Mouse (Mus musculus): ENCODE results near the gene 5830411N06Rik. TPM values are rescaled to one million over a fixed set of nuclear protein-coding genes. Genes with fewer than 3 reads are reported as not detected.
A peak's percentile ranks its signal among the peaks of the same experiment; 100 is the strongest.

5830411N06Rik gene
- not detected in 2 replicates for polyA plus RNA-seq (2014; fragmentation: Nextera tagmentation; extraction: Ambion mirVana)

DNA sequence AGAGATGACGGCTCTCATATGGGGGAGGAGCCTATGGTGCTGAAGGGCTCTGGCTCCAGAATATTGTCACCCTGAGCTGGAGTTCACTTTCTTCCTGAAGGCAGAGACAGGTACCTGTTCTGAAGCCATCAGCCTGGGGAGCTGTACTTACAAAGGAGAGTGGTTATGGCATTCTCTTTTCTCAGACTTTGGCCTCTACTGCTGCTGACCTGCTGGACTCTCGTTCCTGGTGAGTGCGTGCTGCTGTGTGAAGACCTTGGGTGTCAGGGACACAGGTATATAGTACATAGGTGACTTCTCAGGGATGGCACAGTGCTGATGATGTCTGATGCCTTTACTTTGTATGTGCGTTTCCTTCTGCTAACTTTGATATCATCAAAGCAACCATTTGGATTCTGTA, at the start of gene 5830411N06Rik:
TSS of gene 5830411N06Rik (plus strand) at position 69 of the 400 bp plus-strand sequence.
- no peak for DNase-seq (ENCODE audit: low spot score, missing footprints)
- WGBS, result 89% methylated on average over 4 of the region's 4 CpGs
- H3K27ac ChIP-seq (ENCODE audit: low read depth, low read length), result no peak within 1 kb of the TSS
- no peak within 1 kb of the TSS for H3K9ac ChIP-seq (ENCODE audit: low read length)
- H3K4me3 ChIP-seq (ENCODE audit: low read depth, low read length), result no peak within 1 kb of the TSS
- H3K36me3 ChIP-seq (ENCODE audit: control insufficient read depth, insufficient read depth, low read length), result no peaks in the 10 kb centered on the region
- H3K9me3 ChIP-seq (ENCODE audit: control insufficient read depth, low read length), result no peaks in the 10 kb centered on the region; the same call in 1 of the 2 replicates
- H3K4me2 ChIP-seq, result no peak within 1 kb of the TSS
- H3K27me3 ChIP-seq (ENCODE audit: control insufficient read depth, insufficient read depth, low read length), result no peaks in the 10 kb centered on the region
- ATAC-seq (ENCODE audit: low FRiP score), result no peak
- no peaks in the 10 kb centered on the region for H3K4me1 ChIP-seq (ENCODE audit: control insufficient read depth, insufficient read depth, low read length)

DNA sequence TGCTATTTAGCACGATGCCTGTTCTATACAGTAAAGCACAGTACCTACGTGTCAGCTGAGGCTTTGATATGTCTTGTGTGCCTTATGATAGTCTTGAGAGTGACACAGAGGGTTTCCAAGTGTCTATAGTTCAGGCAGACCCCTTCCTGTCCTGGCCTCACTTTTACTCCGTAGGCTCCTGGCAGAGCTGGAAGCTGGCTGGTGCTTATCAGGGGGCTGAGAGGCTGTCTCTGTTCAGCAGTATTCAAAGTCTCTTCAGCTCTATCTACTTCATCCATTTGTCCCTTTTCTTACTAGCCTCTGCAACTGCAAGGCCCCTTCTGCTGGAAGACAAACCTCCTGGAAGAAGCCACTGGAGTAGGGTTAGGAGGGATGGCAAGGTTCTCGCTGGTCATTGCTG, 46.0 kb upstream of the 5830411N06Rik start:
- Histone ChIP-seq H3K4me1 (ENCODE audit: control insufficient read depth, insufficient read depth, low read length) (no peaks in the 10 kb centered on the region), H3K9me3 (ENCODE audit: control insufficient read depth, low read length) (no peaks in the 10 kb centered on the region), H3K4me2 (no peak overlapping the region), H3K36me3 (ENCODE audit: control insufficient read depth, insufficient read depth, low read length) (no peaks in the 10 kb centered on the region), H3K27me3 (ENCODE audit: control insufficient read depth, insufficient read depth, low read length) (no peaks in the 10 kb centered on the region), H3K4me3 (ENCODE audit: low read depth, low read length) (no peak overlapping the region), H3K9ac (ENCODE audit: low read length) (no peak overlapping the region), H3K27ac (ENCODE audit: low read depth, low read length) (no peak overlapping the region)
- 92% methylated on average over 4 of the region's 4 CpGs for WGBS
- DNase-seq (ENCODE audit: low spot score, missing footprints) (no peak), ATAC-seq (ENCODE audit: low FRiP score) (no peak)

DNA sequence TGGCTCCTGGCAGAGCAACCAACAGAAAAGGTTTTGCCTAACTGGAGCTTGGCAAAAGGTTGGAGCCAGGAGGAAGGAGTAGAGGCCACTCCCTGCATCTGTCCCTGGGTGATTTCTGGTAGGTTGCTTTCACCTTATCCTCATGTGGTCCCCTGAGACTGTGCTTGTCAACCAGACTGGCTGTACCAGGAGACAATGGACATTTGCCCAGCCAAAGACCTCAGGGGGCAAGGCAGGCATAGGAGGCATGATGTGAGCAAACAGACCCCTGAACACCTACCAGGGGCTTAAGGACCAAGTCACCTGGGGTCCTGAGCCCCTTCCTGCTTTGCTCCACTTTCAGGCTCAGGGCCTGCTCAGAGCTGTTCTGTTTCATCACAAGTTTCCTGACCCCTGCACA, 41.2 kb upstream of the 5830411N06Rik start, which contains the start of gene Olfr524:
TSS of gene Olfr524 (minus strand) at position 101 of the 400 bp plus-strand sequence.
- DNase-seq (ENCODE audit: low spot score, missing footprints), result no peak
- H3K9ac ChIP-seq (ENCODE audit: low read length), result no peak within 1 kb of the TSS
- no peak within 1 kb of the TSS for H3K27ac ChIP-seq (ENCODE audit: low read depth, low read length)
- no peaks in the 10 kb centered on the region for H3K36me3 ChIP-seq (ENCODE audit: control insufficient read depth, insufficient read depth, low read length)
- no peaks in the 10 kb centered on the region for H3K27me3 ChIP-seq (ENCODE audit: control insufficient read depth, insufficient read depth, low read length)
- H3K9me3 ChIP-seq (ENCODE audit: control insufficient read depth, low read length), result no peaks in the 10 kb centered on the region
- no peak within 1 kb of the TSS for H3K4me2 ChIP-seq
- H3K4me3 ChIP-seq (ENCODE audit: low read depth, low read length), result no peak within 1 kb of the TSS
- H3K4me1 ChIP-seq (ENCODE audit: control insufficient read depth, insufficient read depth, low read length), result no peaks in the 10 kb centered on the region
- no peak for ATAC-seq (ENCODE audit: low FRiP score)

DNA sequence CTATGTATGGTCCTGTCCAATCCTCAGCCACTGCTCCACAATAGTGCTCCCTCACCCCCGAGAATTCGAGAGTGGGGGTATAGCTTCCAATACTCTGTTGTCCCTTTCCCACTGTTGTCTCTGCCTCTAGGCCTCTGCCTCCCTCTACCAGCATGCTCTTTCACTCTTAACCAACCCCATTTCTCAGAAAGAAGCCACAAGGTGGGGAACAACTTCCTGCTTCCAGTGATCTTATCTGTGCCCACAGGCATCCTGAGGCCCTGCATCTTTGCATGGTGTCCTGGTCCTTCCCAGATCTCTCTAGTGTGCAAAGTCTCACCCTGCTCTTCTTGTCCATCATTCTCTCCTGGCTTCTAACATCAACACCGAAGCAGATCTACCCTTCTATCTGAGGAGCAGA, 40.2 kb upstream of the 5830411N06Rik start:
- H3K4me2 ChIP-seq, result no peak overlapping the region
- H3K4me1 ChIP-seq (ENCODE audit: control insufficient read depth, insufficient read depth, low read length), result no peaks in the 10 kb centered on the region
- 87% methylated on average over 3 of the region's 3 CpGs for WGBS
- no peak overlapping the region for H3K4me3 ChIP-seq (ENCODE audit: low read depth, low read length)
- H3K9me3 ChIP-seq (ENCODE audit: control insufficient read depth, low read length), result no peaks in the 10 kb centered on the region
- no peak overlapping the region for H3K27ac ChIP-seq (ENCODE audit: low read depth, low read length)
- DNase-seq (ENCODE audit: low spot score, missing footprints) (no peak), ATAC-seq (ENCODE audit: low FRiP score) (no peak)
- no peaks in the 10 kb centered on the region for H3K27me3 ChIP-seq (ENCODE audit: control insufficient read depth, insufficient read depth, low read length)
- no peaks in the 10 kb centered on the region for H3K36me3 ChIP-seq (ENCODE audit: control insufficient read depth, insufficient read depth, low read length)
- no peak overlapping the region for H3K9ac ChIP-seq (ENCODE audit: low read length)

DNA sequence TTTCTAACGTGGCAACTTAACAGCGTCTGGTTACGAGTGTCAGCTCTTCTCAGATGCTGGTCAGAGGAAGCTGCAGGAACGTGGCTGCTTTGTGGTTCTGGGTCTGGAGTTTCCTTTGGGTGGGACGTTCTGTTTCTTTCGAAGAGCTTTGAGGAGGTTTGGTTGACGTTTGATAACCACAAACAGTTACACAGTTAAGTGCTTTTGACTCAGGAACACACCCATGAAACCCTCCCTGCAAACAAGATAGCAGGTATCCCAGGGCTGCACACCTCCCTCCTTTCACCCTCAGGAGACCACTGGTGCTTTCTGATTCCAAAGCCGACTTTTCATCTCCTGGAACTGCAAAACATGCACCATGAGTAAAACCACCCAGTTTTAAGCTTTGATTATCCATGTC, 38.9 kb upstream of the 5830411N06Rik start:
- Histone ChIP-seq H3K9me3 (ENCODE audit: control insufficient read depth, low read length) (no peaks in the 10 kb centered on the region), H3K27me3 (ENCODE audit: control insufficient read depth, insufficient read depth, low read length) (no peaks in the 10 kb centered on the region), H3K27ac (ENCODE audit: low read depth, low read length) (no peak overlapping the region), H3K4me3 (ENCODE audit: low read depth, low read length) (no peak overlapping the region), H3K4me1 (ENCODE audit: control insufficient read depth, insufficient read depth, low read length) (no peaks in the 10 kb centered on the region), H3K9ac (ENCODE audit: low read length) (no peak overlapping the region), H3K36me3 (ENCODE audit: control insufficient read depth, insufficient read depth, low read length) (no peaks in the 10 kb centered on the region), H3K4me2 (no peak overlapping the region)
- WGBS, result 82% methylated on average over 8 of the region's 8 CpGs
- DNase-seq (ENCODE audit: low spot score, missing footprints), result peak; percentile 54
- no peak for ATAC-seq (ENCODE audit: low FRiP score)

DNA sequence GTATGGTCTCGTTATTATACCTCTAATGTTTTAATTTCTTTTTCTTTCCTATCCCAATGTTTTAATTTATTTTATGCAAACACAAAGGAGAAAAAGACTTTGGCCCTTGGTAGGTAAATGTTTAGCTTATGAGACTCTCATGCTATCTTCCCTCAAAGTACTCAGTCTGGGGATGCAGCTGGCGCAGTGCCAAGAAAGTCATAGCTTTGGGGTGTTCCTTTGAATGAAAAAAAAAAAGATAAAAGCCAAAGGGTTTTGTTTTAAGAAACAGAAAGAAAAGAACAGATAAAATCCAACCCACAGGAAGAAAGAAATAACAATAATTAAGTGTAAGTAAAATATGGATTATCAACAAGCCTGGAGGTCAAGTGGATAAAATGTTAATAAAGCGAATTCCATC, 38.4 kb upstream of the 5830411N06Rik start:
- H3K36me3 ChIP-seq (ENCODE audit: control insufficient read depth, insufficient read depth, low read length), result no peaks in the 10 kb centered on the region
- peak; percentile 21 for DNase-seq (ENCODE audit: low spot score, missing footprints)
- no peak overlapping the region for H3K4me3 ChIP-seq (ENCODE audit: low read depth, low read length)
- no peaks in the 10 kb centered on the region for H3K4me1 ChIP-seq (ENCODE audit: control insufficient read depth, insufficient read depth, low read length)
- 81% methylated on average over 3 of the region's 3 CpGs for WGBS
- no peak for ATAC-seq (ENCODE audit: low FRiP score)
- no peaks in the 10 kb centered on the region for H3K9me3 ChIP-seq (ENCODE audit: control insufficient read depth, low read length)
- H3K27ac ChIP-seq (ENCODE audit: low read depth, low read length), result no peak overlapping the region
- H3K9ac ChIP-seq (ENCODE audit: low read length), result no peak overlapping the region
- H3K4me2 ChIP-seq, result no peak overlapping the region
- H3K27me3 ChIP-seq (ENCODE audit: control insufficient read depth, insufficient read depth, low read length), result no peaks in the 10 kb centered on the region

DNA sequence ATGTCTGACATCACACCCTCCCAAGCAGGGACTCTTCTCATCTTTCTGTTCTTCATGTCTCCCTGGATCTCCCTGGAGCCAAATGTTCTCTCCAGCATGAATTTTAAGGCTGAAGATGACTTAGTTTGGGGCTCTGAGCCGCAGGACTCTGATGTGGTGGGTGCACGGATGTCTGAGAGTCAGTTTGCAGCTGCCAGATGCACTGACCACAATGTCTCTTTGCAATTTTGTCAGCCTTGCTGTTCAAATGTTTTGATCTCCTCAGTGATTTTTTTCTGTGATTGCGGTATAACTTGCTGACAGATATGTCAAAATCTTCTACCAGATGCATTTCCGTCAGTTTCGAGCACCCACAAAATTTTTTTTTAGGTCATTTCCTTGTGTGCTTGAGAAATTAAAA, 33.2 kb upstream of the 5830411N06Rik start:
- H3K4me1 ChIP-seq (ENCODE audit: control insufficient read depth, insufficient read depth, low read length), result no peaks in the 10 kb centered on the region
- no peak overlapping the region for H3K27ac ChIP-seq (ENCODE audit: low read depth, low read length)
- H3K4me3 ChIP-seq (ENCODE audit: low read depth, low read length), result no peak overlapping the region
- no peak overlapping the region for H3K4me2 ChIP-seq
- DNase-seq (ENCODE audit: low spot score, missing footprints), result no peak
- no peaks in the 10 kb centered on the region for H3K36me3 ChIP-seq (ENCODE audit: control insufficient read depth, insufficient read depth, low read length)
- WGBS, result 89% methylated on average over 5 of the region's 5 CpGs
- no peak overlapping the region for H3K9ac ChIP-seq (ENCODE audit: low read length)
- no peak for ATAC-seq (ENCODE audit: low FRiP score)
- no peaks in the 10 kb centered on the region for H3K27me3 ChIP-seq (ENCODE audit: control insufficient read depth, insufficient read depth, low read length)
- H3K9me3 ChIP-seq (ENCODE audit: control insufficient read depth, low read length), result no peaks in the 10 kb centered on the region

DNA sequence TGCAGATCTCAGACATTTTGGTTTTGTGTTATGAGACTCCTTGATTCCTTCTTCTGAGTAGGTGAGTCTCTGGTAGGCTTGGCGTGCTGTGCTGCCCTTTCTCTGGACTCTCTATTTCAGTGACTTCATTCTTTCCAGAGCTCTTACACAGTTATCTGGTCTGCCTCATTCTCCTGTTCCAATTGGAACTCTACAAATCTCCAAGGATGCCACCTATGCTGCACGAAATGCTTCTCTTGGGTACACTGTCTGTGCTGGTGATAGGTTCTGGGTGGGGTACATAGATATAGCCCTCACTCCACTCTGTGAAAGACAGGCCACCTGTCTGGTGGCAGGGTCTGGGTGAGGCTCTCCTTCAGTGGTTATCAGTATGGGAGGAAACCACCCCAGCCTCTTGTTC, 29.1 kb upstream of the 5830411N06Rik start, which contains the start of gene Cd163l1:
TSS of gene Cd163l1 (plus strand) at position 301 of the 400 bp plus-strand sequence.
- DNase-seq (ENCODE audit: low spot score, missing footprints) (no peak), ATAC-seq (ENCODE audit: low FRiP score) (no peak)
- no peak within 1 kb of the TSS for H3K4me2 ChIP-seq
- H3K9ac ChIP-seq (ENCODE audit: low read length), result no peak within 1 kb of the TSS
- 92% methylated on average over 2 of the region's 2 CpGs for WGBS
- no peaks in the 10 kb centered on the region for H3K9me3 ChIP-seq (ENCODE audit: control insufficient read depth, low read length)
- H3K27ac ChIP-seq (ENCODE audit: low read depth, low read length), result no peak within 1 kb of the TSS
- H3K27me3 ChIP-seq (ENCODE audit: control insufficient read depth, insufficient read depth, low read length), result no peaks in the 10 kb centered on the region
- no peaks in the 10 kb centered on the region for H3K4me1 ChIP-seq (ENCODE audit: control insufficient read depth, insufficient read depth, low read length)
- no peak within 1 kb of the TSS for H3K4me3 ChIP-seq (ENCODE audit: low read depth, low read length)
- no peaks in the 10 kb centered on the region for H3K36me3 ChIP-seq (ENCODE audit: control insufficient read depth, insufficient read depth, low read length)

DNA sequence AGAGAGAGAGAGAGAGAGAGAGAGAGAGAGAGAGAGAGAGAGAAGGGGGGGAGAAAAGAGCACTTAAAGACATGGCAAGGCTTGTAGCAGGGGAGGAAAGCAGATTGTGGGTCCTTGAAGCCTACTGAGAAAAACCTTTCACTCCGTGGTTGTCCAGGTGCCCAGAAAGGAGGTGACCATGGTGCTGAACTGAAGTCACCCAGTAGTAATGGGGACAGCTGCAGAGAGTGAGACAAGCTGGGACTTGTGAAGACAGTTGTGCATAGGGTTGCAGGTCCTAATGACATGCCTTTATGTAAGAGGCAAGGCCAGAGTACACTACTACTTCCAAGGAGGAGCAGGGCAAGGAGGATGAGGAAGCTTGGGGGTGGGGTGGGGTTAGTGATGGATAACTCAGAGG, 27.8 kb upstream of the 5830411N06Rik start:
- no peak overlapping the region for H3K4me3 ChIP-seq (ENCODE audit: low read depth, low read length)

DNA sequence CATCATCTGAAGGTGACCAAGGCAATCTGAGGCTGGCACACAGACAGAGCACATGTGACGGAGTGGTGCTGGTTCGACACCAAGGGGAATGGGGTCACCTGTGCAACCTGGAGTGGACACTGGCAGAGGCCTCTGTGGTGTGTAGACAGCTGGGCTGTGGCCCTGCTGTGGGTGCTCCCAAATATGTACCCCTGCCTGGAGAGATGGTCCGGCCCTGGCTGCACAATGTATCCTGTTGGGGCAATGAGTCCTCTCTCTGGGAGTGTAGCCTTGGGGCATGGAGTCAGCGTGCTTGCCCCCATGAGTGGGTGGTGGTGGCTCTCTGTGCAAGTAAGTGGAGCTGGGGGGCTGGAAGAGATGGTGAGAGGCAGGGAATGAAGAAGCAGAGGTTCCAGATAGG, 26.7 kb upstream of the 5830411N06Rik start:
- Histone ChIP-seq H3K4me3 (ENCODE audit: low read depth, low read length) (no peak overlapping the region), H3K27me3 (ENCODE audit: control insufficient read depth, insufficient read depth, low read length) (no peaks in the 10 kb centered on the region), H3K4me2 (no peak overlapping the region), H3K36me3 (ENCODE audit: control insufficient read depth, insufficient read depth, low read length) (no peaks in the 10 kb centered on the region), H3K4me1 (ENCODE audit: control insufficient read depth, insufficient read depth, low read length) (no peaks in the 10 kb centered on the region), H3K9me3 (ENCODE audit: control insufficient read depth, low read length) (no peaks in the 10 kb centered on the region), H3K9ac (ENCODE audit: low read length) (no peak overlapping the region), H3K27ac (ENCODE audit: low read depth, low read length) (no peak overlapping the region)
- DNase-seq (ENCODE audit: low spot score, missing footprints) (no peak), ATAC-seq (ENCODE audit: low FRiP score) (no peak)
- WGBS, result 85% methylated on average over 4 of the region's 4 CpGs

More for the DNA sequence above, 27.8 kb upstream of the 5830411N06Rik start:
- no peak overlapping the region for H3K27ac ChIP-seq (ENCODE audit: low read depth, low read length)
- no peak overlapping the region for H3K9ac ChIP-seq (ENCODE audit: low read length)
- H3K27me3 ChIP-seq (ENCODE audit: control insufficient read depth, insufficient read depth, low read length), result no peaks in the 10 kb centered on the region
- H3K36me3 ChIP-seq (ENCODE audit: control insufficient read depth, insufficient read depth, low read length), result no peaks in the 10 kb centered on the region
- DNase-seq (ENCODE audit: low spot score, missing footprints) (no peak), ATAC-seq (ENCODE audit: low FRiP score) (no peak)
- no peak overlapping the region for H3K4me2 ChIP-seq
- H3K9me3 ChIP-seq (ENCODE audit: control insufficient read depth, low read length), result no peaks in the 10 kb centered on the region
- WGBS, result 5% methylated on average over 1 of the region's 1 CpGs
- H3K4me1 ChIP-seq (ENCODE audit: control insufficient read depth, insufficient read depth, low read length), result no peaks in the 10 kb centered on the region

Data from midbrain, embryonic 11.5 days (tissue).